Mouse (Mus musculus): ENCODE results near the gene Qpct. TPM values are rescaled to one million over a fixed set of nuclear protein-coding genes. Genes with fewer than 3 reads are reported as not detected.

Gene Qpct
- polyA plus RNA-seq, 2 experiments = 5.1 to 8.8 TPM

DNA sequence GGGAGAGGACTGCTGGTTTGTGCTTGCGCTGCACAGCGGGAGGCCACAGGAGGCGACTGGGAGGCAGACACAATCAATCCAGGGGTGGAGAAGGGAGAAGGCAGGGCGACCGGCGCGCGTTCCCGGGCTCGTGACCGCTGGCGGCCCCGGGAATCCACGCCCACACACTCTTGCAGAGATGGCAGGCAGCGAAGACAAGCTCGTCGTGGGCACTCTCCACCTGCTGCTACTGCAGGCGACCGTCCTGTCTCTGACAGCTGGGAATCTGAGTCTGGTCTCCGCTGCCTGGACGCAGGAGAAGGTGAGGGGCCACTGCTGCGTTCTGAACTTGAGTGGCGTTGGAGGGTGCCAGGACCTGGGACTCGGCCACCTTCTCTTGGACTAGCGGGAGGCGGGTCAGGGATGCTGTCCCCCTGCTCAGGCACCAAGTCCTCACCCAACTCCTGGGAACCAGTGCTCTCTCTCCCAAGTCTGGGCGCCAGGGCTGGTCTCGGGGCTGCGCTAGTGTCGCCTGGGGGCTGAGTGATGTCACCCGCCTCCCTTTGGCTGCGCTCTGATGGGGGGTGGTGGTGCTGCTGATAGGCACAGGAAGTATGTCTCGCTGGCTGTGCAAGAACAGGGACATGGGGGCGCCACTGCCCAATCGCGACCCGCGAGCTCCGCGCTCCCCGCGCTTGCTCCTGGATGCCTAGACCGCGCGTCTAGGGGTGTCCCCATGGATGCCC, 544 bp downstream of the Qpct start:
- Histone ChIP-seq H3K36me3 (ENCODE audit: control insufficient read depth, insufficient read depth, low read length) (no peaks in the 10 kb centered on the region), H3K4me3 (replicated peaks; ENCODE audit: low read length) (peak overlapping the region; percentile 56), H3K9me3 (ENCODE audit: control insufficient read depth, low read length) (no peaks in the 10 kb centered on the region), H3K4me2 (replicated peaks; ENCODE audit: low read depth, low read length, severe bottlenecking) (peak overlapping the region; percentile 100), H3K4me1 (ENCODE audit: control insufficient read depth, insufficient read depth, low read length) (peaks cover 9% of the 10 kb centered on the region; the same call in 1 of the 2 replicates), H3K27ac (replicated peaks; ENCODE audit: low read depth, low read length) (no peak overlapping the region), H3K27me3 (ENCODE audit: control insufficient read depth, insufficient read depth, low read length) (peaks cover 20% of the 10 kb centered on the region), H3K9ac (ENCODE audit: low read depth, low read length, severe bottlenecking) (peak overlapping the region; percentile 51)
- no peak for TF ChIP-seq POLR2A (IDR thresholded peaks at IDR 0.05; ENCODE audit: borderline replicate concordance, extremely low read depth, insufficient read depth, insufficient read length)
- under 1% methylated on average over 45 of the region's 45 CpGs for WGBS
- ATAC-seq (ENCODE audit: low FRiP score, low read depth) (peak; percentile 73), DNase-seq (ENCODE audit: low spot score) (peak; percentile 30)

GRCm38 (mm10) chr17:79058271-79058670, 6.6 kb downstream of the Qpct start:
- Histone ChIP-seq H3K27me3 (ENCODE audit: control insufficient read depth, insufficient read depth, low read length) (peaks cover 6% of the 10 kb centered on the region), H3K4me3 (replicated peaks; ENCODE audit: low read length) (no peak overlapping the region), H3K9me3 (ENCODE audit: control insufficient read depth, low read length) (no peaks in the 10 kb centered on the region), H3K4me1 (ENCODE audit: control insufficient read depth, insufficient read depth, low read length) (no peaks in the 10 kb centered on the region), H3K36me3 (ENCODE audit: control insufficient read depth, insufficient read depth, low read length) (no peaks in the 10 kb centered on the region), H3K4me2 (replicated peaks; ENCODE audit: low read depth, low read length, severe bottlenecking) (no peak overlapping the region), H3K27ac (replicated peaks; ENCODE audit: low read depth, low read length) (no peak overlapping the region), H3K9ac (ENCODE audit: low read depth, low read length, severe bottlenecking) (no peak overlapping the region)
- ATAC-seq (ENCODE audit: low FRiP score, low read depth) = no peak
- no peak for DNase-seq (ENCODE audit: low spot score)
- 64% methylated on average over 6 of the region's 6 CpGs for WGBS
- TF ChIP-seq POLR2A (IDR thresholded peaks at IDR 0.05; ENCODE audit: borderline replicate concordance, extremely low read depth, insufficient read depth, insufficient read length) = no peak

DNA sequence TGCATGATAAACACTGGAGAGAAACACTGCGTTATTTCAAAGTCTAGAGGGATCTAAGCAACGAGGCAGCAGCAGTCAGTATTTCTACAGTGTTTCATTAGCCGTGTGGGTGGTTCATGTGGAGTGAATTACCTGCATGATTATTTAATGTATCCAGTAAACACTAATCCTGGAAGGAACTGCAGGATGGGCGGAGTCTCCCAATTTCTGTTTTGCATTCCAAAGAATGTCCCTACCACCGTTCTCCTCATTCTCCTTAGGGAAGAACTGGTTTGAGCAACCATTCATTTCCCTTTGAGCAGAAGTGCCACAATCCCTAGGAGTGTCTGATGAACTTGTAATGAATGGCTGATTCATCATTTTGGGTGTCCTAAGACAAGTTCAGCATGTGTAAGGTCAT, 8.5 kb downstream of the Qpct start:
- ATAC-seq (ENCODE audit: low FRiP score, low read depth) = no peak
- Histone ChIP-seq H3K36me3 (ENCODE audit: control insufficient read depth, insufficient read depth, low read length) (no peaks in the 10 kb centered on the region), H3K4me1 (ENCODE audit: control insufficient read depth, insufficient read depth, low read length) (no peaks in the 10 kb centered on the region), H3K4me3 (replicated peaks; ENCODE audit: low read length) (no peak overlapping the region), H3K9ac (ENCODE audit: low read depth, low read length, severe bottlenecking) (no peak overlapping the region), H3K9me3 (ENCODE audit: control insufficient read depth, low read length) (no peaks in the 10 kb centered on the region), H3K27me3 (ENCODE audit: control insufficient read depth, insufficient read depth, low read length) (no peaks in the 10 kb centered on the region), H3K4me2 (replicated peaks; ENCODE audit: low read depth, low read length, severe bottlenecking) (no peak overlapping the region), H3K27ac (replicated peaks; ENCODE audit: low read depth, low read length) (no peak overlapping the region)
- TF ChIP-seq POLR2A (IDR thresholded peaks at IDR 0.05; ENCODE audit: borderline replicate concordance, extremely low read depth, insufficient read depth, insufficient read length) = no peak
- DNase-seq (ENCODE audit: low spot score) = no peak
- WGBS = 54% methylated on average over 5 of the region's 5 CpGs

GRCm38 (mm10) chr17:79064250-79064649, 12.5 kb downstream of the Qpct start:
- no peak overlapping the region for H3K27ac ChIP-seq (replicated peaks; ENCODE audit: low read depth, low read length)
- H3K36me3 ChIP-seq (ENCODE audit: control insufficient read depth, insufficient read depth, low read length) = no peaks in the 10 kb centered on the region
- H3K4me3 ChIP-seq (replicated peaks; ENCODE audit: low read length) = no peak overlapping the region
- peaks cover 5% of the 10 kb centered on the region; the same call in 1 of the 2 replicates for H3K4me1 ChIP-seq (ENCODE audit: control insufficient read depth, insufficient read depth, low read length)
- no peaks in the 10 kb centered on the region for H3K9me3 ChIP-seq (ENCODE audit: control insufficient read depth, low read length)
- WGBS = 76% methylated on average over 1 of the region's 1 CpGs
- TF ChIP-seq POLR2A (IDR thresholded peaks at IDR 0.05; ENCODE audit: borderline replicate concordance, extremely low read depth, insufficient read depth, insufficient read length) = no peak
- no peak for DNase-seq (ENCODE audit: low spot score)
- ATAC-seq (ENCODE audit: low FRiP score, low read depth) = no peak
- H3K9ac ChIP-seq (ENCODE audit: low read depth, low read length, severe bottlenecking) = no peak overlapping the region
- H3K4me2 ChIP-seq (replicated peaks; ENCODE audit: low read depth, low read length, severe bottlenecking) = no peak overlapping the region
- no peaks in the 10 kb centered on the region for H3K27me3 ChIP-seq (ENCODE audit: control insufficient read depth, insufficient read depth, low read length)

- no peaks in the 10 kb centered on the region for H3K27me3 ChIP-seq (ENCODE audit: control insufficient read depth, insufficient read depth, low read length)
- DNase-seq (ENCODE audit: low spot score) (peak; percentile 64), ATAC-seq (ENCODE audit: low FRiP score, low read depth) (peak; percentile 50)
- H3K27ac ChIP-seq (replicated peaks; ENCODE audit: low read depth, low read length) = peak overlapping the region; percentile 72
- H3K4me3 ChIP-seq (replicated peaks; ENCODE audit: low read length) = no peak overlapping the region
- no peaks in the 10 kb centered on the region for H3K36me3 ChIP-seq (ENCODE audit: control insufficient read depth, insufficient read depth, low read length)
- TF ChIP-seq POLR2A (IDR thresholded peaks at IDR 0.05; ENCODE audit: borderline replicate concordance, extremely low read depth, insufficient read depth, insufficient read length) = no peak
- WGBS = 46% methylated on average over 7 of the region's 7 CpGs
- H3K4me1 ChIP-seq (ENCODE audit: control insufficient read depth, insufficient read depth, low read length) = peaks cover 8% of the 10 kb centered on the region; the same call in 1 of the 2 replicates
- 0 out of 2 replicates have a peak overlapping the region, but pooled peaks have one; percentile 13 for H3K4me2 ChIP-seq (replicated peaks; ENCODE audit: low read depth, low read length, severe bottlenecking)
- no peak overlapping the region for H3K9ac ChIP-seq (ENCODE audit: low read depth, low read length, severe bottlenecking)
- no peaks in the 10 kb centered on the region for H3K9me3 ChIP-seq (ENCODE audit: control insufficient read depth, low read length)
These were observed 16.9 kb downstream of the Qpct start for GRCm38 (mm10) chr17:79068581-79068980.

Data from limb, embryonic 14.5 days (tissue).